Mouse (Mus musculus): Measurements from ENCODE around the gene Cyth1.

The Cyth1 gene

GRCm38 (mm10) chr11:118223416-118224067 lies 24.9 kb downstream of the Cyth1 start:
- no peak for DNase-seq (ENCODE audit: low spot score)

DNA sequence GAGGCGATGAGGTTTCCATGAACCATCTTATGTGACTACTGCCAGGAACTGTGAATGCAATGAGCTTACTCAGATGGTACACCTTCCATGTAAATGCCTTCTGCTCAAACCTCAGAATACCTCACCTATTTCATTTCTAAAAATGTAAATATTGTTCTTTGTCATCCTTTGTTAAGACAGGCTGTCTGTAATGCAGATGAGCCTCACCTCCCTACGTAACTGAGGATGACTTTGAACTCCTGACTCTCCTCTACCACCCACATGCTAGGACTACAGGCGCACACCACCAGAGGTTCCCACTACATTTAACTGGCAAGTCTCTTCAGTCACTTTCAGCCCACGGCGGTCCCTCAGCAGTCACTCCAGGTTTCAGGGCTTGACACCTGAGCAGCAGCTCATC lies 25.5 kb downstream of the Cyth1 start:
- DNase-seq (ENCODE audit: low spot score) = no peak

DNA sequence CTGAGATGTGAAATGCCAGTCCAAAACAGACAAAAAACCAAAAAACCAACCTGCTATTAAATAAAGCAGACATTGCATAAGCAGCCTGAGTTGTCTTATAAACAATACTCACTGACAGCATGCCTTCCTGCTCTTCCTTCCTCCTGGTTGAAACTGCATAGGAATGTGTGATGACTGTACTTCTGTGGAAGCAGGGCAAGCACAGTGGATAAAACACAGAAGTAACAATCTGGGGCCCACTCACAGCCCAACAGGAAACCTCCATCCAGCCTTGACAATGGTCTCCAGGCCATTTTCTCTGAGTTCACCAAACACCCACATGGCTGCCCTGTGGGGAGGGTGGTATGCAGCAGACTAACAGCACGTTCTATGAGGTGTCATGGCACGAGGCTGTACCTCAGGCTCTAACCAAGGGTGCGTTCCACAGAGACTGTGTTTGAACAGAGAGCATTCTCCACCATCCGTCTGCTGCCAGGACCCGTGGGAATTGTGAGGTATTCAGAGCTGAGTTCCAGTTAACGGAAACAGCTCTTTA lies 26.0 kb downstream of the Cyth1 start:
- DNase-seq (ENCODE audit: low spot score) = no peak

DNA sequence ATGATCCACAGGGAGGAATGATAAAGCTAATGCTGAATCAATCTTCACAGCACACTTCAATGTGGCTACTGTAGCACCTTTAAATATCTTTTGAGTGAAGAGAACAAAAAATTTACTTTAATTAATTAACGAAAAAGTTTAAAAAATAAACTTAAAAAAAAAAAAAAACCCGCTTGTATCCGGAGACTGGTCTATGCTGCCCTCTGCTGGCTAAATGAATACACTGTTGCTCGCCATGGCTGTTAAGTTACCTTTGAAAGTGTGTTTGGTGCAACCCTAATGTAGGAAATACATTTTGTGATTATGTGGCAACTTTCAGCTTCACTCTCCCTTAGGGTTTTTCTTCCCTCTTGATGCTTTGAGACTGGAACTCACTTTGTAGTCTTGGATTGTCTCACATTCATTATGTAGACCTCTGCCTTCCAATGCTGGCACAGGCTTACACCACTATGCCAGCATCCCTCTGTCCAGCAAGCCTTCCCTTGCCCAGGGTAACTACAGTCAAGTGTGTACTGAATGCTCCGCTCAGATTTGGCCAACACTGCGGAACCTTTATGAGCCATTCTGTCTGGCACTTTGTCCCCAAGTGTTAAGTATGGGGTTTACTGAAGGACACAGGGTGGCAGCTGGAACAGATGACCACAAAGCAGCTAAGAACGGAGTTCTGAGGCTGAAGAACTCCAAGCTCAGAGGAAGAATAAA lies 27.7 kb downstream of the Cyth1 start:
- DNase-seq (ENCODE audit: low spot score) = no peak

GRCm38 (mm10) chr11:118219066-118219465 lies 29.3 kb downstream of the Cyth1 start:
- DNase-seq (ENCODE audit: low spot score) = no peak

DNA sequence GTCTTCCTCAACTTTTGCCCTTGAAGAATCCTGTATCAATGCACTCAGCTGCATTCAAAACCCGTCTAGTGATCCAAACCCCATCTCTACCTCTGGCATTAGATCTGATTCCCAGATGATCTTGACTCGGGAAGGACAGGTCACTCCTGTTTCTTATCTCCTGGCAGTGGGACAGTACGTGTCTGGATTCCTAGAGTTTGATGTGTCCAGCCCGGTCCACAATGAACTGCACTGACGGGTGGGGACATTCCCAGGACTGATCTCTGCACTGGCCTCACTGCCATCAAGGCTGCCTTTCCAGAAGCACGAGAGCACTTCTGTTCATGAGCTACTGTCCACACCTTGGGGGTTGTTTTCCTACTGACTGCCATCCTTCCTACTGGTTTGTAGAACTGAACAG lies 31.9 kb downstream of the Cyth1 start:
- DNase-seq (ENCODE audit: low spot score) = no peak

DNA sequence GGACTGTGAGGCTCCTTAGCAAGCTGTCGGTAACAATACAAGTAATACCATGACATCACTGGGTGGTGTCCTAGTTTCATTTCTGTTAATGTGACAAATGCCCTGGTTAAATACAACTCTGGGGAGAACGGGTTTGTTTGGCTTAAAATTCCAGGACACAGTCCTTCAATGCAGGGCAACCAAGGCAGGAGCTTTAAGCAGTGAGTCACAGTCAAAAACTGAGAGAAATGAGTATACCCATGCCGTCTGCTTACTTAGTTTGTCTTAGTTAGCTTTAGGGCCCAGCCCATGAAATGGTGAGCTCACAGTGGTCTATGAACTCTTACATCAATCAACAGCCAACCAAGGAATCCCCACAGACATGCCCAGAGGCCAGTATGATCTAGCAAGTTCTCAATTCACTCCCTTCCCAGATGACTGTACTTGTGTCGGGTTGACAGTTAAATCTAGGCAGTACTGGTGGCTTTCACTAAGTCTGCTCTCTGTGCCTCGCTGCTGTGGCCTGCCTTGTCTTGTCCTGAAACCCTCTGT lies 32.4 kb downstream of the Cyth1 start:
- DNase-seq (ENCODE audit: low spot score) = no peak

DNA sequence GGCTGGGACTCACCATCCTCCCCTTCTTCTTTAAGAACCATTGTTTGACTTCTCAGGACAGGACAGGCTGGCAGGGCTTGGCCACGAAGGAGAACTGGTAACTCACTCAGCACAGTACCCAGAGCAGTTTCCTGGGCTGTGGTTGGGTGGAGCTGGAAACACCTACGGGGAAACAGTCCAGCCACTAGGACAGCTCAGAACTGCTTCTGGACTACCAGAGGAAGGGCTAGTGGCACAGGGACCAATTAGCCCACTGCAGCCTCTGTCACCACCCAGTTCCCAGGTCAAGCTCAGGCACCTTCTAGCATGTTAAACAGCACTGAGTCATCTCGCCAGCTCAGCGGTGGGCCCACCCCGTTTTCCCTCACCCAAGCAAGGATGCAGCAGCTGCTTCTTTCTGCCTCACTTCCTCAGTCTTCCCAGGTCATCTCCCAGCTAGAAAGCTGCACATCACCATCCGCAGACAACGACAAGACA lies 35.7 kb downstream of the Cyth1 start:
- DNase-seq (ENCODE audit: low spot score) = no peak

DNA sequence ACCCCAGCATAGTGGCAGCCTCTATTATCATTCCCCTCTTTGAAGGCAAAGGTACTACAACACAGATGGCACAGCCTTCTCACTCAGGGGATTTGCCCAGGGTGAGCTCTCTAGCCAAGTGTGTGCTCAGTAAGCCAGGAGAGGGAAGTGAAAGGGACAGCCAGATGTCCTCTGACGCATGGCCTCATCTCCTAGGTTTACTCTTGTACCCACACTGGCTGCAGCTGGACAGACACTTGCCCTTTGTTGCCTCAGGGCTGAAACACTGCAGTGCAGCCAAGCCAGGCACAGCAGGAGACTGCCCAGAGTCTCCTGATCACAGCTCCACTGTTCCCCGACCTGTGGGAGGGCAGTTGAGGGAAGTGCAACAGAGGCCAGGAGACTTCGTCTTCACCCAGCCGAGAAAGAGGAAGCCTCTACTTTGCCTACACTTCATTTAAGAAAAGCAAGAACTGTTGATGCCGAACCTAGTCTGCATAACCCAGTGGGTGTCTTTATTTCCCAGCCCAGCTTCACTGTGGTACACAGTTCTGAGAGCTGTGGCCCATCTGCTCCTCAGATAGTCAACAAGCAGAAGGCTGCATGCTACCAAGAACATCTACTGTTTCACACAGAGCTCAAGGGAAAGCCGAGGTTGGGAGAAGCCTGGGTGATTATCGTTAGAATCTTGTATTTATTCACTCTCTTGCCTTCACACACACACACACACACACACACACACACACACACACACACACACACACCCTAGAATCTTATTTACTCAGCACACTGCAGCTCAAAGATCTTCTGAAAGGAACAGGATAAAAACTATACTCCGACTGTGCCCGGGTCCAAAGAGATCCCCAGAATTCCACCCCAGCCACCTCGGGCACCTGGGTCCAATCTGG lies 36.4 kb downstream of the Cyth1 start:
- no peak for DNase-seq (ENCODE audit: low spot score)

DNA sequence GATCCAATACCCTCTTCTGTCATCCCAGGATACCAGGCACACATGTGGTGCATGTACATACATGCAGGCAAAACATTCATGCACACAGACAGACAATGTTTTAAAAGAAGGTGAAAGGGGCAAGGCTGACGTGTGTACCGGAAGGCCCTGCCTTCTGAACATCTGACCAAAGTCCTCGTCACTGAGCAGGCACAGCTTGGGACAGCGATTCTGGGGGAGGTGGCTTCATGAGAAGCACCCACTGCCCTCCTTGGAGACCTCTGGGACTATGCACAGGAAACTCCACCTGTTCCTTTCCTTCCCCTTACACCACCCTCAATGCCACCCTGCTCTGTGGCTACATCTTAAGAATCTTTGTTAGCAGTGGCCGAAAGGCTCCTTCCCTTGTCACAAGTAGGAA lies 37.4 kb downstream of the Cyth1 start:
- no peak for DNase-seq (ENCODE audit: low spot score)

DNA sequence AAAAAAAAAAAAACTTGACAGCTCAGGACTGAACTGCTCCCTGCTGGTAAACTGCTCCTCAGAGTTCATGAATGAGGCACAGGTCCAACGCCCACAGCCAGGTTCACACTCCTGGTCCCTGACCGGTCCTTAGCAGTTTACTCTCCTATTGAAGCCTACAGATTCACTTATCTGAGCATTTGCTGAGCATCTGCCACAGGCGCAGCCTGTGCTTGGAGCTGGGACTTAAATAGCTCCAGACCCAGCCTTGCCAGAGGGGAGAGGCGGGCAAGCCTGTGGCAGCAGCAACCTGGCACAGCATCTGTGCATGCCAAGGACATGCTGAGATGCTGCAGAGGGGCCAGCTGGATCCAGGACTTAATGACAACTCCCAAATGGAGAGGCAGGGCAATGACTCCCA lies 38.3 kb downstream of the Cyth1 start:
- no peak for DNase-seq (ENCODE audit: low spot score)

DNA sequence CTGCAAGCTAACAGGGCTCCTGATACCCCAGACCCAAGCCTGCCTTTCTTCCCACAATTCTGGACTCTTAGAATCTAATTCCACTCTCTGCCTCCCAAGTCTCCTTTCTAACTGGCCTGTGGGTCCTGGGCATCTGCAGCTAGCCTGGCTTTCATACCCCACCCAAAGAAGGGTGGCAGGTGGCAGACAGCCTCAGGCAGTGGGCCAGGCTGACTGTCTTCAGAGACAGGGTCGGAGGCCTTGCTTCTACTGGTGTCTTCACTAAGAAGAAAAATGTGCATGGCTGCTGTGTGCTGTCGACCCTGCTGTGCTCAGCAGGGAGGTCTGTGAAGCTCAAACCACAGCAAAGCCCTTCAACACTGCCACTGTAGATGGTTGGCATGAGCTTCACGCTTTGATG lies 39.0 kb downstream of the Cyth1 start:
- no peak for DNase-seq (ENCODE audit: low spot score)

DNA sequence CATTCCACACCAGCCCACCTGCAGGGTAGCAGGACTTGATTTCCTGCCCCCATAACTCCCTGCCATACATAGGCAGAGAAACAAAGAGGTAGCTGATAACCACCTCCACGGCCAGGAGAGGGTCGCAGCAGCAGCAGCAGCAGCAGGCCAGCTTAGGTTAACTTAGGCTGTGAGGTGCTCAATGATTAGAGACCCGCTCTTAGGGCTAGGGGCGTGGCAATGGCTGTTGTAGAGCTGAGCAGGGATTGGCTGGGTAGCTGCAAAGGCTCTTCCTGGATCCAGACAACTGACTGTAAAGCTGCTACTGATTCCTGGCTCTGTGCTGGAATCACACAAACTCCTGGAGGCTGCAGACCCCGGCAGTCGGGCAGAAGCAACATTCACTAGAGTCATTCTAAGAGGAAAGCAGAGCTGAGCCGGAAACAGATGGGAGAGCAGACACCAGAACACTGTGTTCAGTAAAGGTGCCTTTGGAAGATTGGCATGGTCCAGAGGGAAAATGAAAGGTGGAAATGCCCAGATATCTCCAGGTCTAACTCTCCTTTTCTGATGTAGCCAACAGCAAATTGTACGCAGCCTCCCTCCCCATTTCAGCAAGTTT lies 39.6 kb downstream of the Cyth1 start:
- no peak for DNase-seq (ENCODE audit: low spot score)

DNA sequence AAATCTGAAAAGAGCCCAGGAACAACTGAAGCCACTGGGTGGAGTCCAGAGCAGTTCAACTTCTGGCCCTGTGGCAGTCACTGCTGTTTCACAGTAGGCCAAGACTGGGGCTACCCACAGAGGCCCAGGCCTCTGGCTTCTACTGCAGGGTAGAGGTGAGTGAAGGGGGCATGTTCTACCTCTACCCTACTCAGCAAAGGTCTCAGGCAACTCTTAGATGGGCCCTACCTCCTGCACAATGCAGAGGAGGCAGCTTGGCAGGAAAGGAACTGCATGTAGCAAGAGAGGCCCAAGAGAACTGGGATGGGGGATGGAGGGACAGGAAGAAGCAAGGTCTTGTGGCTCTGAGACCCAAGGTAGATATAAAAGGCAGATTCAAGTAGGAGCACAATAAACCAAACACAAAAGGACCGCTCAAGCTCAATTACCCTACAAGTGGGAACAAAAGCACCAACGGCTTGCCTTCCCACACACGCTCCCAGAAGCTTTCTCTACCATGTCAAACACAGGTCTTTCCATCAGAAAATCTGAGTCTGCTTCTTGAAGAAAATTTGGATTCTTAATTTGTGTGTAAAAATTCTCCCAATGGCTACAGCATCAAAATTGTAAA lies 40.9 kb downstream of the Cyth1 start:
- DNase-seq (ENCODE audit: low spot score) = no peak

- no peak for DNase-seq (ENCODE audit: low spot score)
These were observed 42.1 kb downstream of the Cyth1 start for GRCm38 (mm10) chr11:118206267-118206666.

- DNase-seq (ENCODE audit: low spot score) = no peak
These were observed 44.9 kb downstream of the Cyth1 start for GRCm38 (mm10) chr11:118203469-118203868.

DNA sequence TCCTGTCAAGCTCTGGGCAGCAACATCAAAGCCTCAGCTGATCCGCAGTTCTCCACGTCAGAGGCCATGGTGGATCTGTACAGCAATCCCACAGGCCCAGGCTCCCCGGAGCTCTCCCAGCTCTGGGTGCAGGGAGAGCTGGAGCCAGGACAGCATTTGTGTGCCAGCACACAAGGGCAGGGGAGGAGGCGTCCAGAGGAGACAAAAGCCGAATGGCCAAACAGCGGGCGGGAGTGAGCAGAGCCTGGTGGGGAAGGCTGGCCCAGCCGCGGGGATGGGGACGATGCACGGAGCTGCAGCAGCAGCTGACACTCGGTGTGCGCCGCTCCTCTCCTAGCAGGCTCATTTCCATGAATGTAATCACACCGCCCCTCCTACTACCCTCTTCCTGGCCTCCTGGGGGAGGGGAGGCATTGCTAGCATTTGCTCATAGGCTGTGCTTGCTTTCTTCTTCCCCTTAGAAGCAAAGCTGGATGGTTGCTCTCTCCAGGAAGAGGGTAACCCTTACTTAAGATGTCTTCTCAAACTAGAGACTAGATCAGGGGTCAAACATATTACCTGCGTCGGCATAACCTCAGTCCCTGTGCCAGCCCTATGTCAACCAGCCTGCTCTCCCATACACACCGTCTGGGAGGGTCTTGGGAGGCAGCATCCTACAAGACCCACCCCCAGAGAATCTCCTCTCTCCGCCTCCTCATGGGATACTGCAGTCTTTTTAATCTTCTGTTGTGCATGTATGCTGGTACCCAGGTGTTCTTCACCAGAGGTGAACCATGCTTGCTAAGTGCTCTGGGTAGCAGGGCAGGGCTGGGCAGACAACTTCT lies 45.8 kb downstream of the Cyth1 start:
- DNase-seq (ENCODE audit: low spot score) = no peak

DNA sequence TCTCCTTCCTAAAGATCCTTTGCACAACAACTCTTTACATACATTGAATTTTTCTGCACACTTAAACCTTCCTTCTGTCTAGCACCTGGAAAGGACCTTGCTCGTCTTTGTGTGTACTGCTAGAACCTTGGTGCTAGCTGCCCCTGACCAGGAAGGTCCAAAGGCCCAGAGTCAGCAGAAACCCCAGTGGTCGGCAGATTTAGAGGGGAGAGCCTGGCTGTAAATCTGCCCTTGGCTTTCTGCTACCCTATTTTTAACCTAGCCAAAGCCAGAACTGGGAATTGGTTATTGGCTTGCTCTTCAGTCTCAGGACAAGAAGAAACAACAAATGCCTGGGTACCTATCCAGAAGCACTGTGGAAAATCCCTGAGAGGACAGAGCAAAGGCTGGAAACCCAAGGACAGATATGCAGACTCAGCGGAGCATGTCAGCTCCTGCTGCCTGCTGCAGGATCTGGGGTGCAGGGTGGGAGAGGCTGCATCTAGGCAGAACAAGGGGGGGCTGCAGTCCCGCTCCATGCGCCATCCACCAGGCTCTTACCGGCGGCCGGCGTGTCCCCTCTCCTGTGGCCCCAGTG lies 46.5 kb downstream of the Cyth1 start:
- DNase-seq (ENCODE audit: low spot score) = no peak

DNA sequence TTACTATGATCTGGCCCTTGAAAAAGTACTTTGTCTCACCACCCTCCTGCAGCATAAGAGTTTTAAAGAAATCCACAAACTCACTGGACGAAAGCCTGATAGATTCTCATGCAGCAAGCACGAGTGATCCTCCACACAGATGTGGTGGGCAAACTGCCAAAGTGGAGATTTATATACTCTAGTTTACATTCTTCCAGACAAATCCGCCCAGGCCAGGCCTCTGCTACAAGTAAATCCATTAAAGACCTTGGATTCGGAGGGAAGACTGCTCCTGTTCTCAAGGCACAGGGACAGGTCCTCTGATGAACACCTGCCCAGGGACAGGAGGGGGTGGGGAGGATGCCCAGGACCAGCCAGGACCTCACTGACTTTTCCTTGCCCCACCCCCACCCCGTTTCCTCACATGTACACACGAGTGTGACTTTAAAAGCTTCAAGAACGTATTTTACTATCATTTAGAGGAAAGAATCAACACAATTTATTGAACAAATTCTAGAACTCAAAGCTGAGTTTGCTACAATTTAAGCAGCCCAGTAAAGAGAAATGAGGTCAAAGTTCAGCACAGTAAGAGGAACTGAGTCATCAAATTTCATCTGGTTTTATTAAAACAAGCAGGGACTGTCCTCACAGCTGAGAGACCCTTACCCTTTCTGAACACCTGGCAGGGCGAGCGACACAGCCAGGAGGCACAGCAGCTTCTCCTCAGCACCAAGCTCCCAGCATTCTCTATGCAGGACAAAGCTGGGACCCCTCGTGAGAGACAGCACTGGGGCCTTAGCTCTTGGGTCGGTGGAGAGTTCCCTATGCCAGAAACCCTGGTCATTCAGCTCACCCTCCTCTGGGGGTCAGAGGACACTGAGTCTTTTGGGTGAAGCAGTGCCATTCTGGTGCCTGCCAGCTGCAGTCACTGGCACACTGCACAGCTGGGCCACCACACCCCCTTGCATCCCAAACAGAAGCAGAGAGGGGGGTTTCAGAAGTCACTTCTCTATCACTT lies 47.3 kb downstream of the Cyth1 start:
- DNase-seq (ENCODE audit: low spot score) = no peak
